Mouse (Mus musculus) MEL (cell line): Measurements from ENCODE around the gene Spout1. TPM values are rescaled to one million over a fixed set of nuclear protein-coding genes. Genes with fewer than 3 reads are reported as not detected.

Experiments used
- DNase-seq: peaks from one replicate; pipeline ENCODE4 v3.0.0; 2011; ENCODE audit warnings: low read depth, low spot score
- H3K27ac ChIP-seq: 2 replicates; pipeline ENCODE4 v1.5.1; 2012; ENCODE audit warnings: low read depth, mild to moderate bottlenecking, control low read depth, low read length, moderate library complexity; ENCODE audit not compliant: control insufficient read depth
- H3K27me3 ChIP-seq, 2 experiments: fragments of 150-350 bp in 1 of 2; sonication (generic) in 1 of 2; 2 replicates each; pipeline ENCODE4 v1.6.1; 2012; ENCODE audit warnings: low read length in 2 of 2, mild to moderate bottlenecking in 2 of 2, improper control_type of control experiment in 1 of 2, moderate library complexity in 1 of 2; ENCODE audit not compliant: insufficient read depth in 2 of 2, control insufficient read depth in 1 of 2
- H3K36me3 ChIP-seq, 2 experiments: 2 replicates each; pipeline ENCODE4 v1.6.1; 2012 to 2014; ENCODE audit warnings: low read length in 2 of 2, improper control_type of control experiment in 1 of 2, inconsistent platforms in 1 of 2, mild to moderate bottlenecking in 1 of 2; ENCODE audit not compliant: insufficient read depth in 2 of 2, control insufficient read depth in 1 of 2
- H3K4me1 ChIP-seq, 2 experiments: fragments of 150-350 bp in 1 of 2; sonication (generic) in 1 of 2; 2 replicates each; pipeline ENCODE4 v1.6.1; 2012; ENCODE audit warnings: low read length in 2 of 2, improper control_type of control experiment in 1 of 2, mild to moderate bottlenecking in 1 of 2; ENCODE audit not compliant: insufficient read depth in 2 of 2, control insufficient read depth in 1 of 2
- H3K4me3 ChIP-seq, 2 experiments: fragments of 150-350 bp in 1 of 2; sonication (generic) in 1 of 2; 2 replicates each; pipeline ENCODE4 v1.5.1; 2012; ENCODE audit warnings: low read depth in 2 of 2, low read length in 2 of 2, mild to moderate bottlenecking in 2 of 2, moderate library complexity in 2 of 2, control low read depth in 1 of 2, improper control_type of control experiment in 1 of 2; ENCODE audit not compliant: control insufficient read depth in 1 of 2, insufficient read depth in 1 of 2
- H3K79me2 ChIP-seq: 2 replicates; pipeline ENCODE4 v1.6.1; 2012; ENCODE audit warnings: mild to moderate bottlenecking, low read length, moderate library complexity; ENCODE audit not compliant: control insufficient read depth, poor library complexity, insufficient read depth
- H3K9ac ChIP-seq: 2 replicates; pipeline ENCODE4 v1.6.1; 2012; ENCODE audit warnings: low read depth, mild to moderate bottlenecking, control low read depth, low read length, moderate library complexity; ENCODE audit not compliant: control insufficient read depth, poor library complexity, severe bottlenecking
- H3K9me3 ChIP-seq: fragments of 150-350 bp; sonication (generic); replicated peaks from 2 replicates; pipeline ENCODE4 v1.6.1; 2012; ENCODE audit warnings: mild to moderate bottlenecking, low read length, improper control_type of control experiment, moderate library complexity; ENCODE audit not compliant: insufficient read depth
- CTCF ChIP-seq, 3 experiments: IDR thresholded peaks in 2 of 3; conservative IDR thresholded peaks in 1 of 3; 2 replicates each; pipeline ENCODE4 v1.5.1; 2011 to 2012; ENCODE audit warnings: low read length in 3 of 3, low read depth in 2 of 3, mild to moderate bottlenecking in 2 of 3, improper control_type of control experiment in 1 of 3, inconsistent platforms in 1 of 3, mixed read lengths in 1 of 3, moderate library complexity in 1 of 3; ENCODE audit not compliant: control insufficient read depth in 1 of 3, insufficient read depth in 1 of 3, poor library complexity in 1 of 3, severe bottlenecking in 1 of 3
- EP300 ChIP-seq, 2 experiments: IDR thresholded peaks; 2 replicates each; pipeline ENCODE4 v1.6.1; 2011; ENCODE audit warnings: improper control_type of control experiment in 2 of 2, low read length in 2 of 2, low read depth in 1 of 2, mild to moderate bottlenecking in 1 of 2
- ETS1 ChIP-seq: IDR thresholded peaks from 2 replicates; pipeline ENCODE4 v1.6.1; 2012; ENCODE audit warnings: low read depth, mild to moderate bottlenecking, inconsistent platforms, low read length, improper control_type of control experiment, moderate library complexity
- GATA1 ChIP-seq: IDR thresholded peaks from 2 replicates; pipeline ENCODE4 v1.6.1; 2011; ENCODE audit warnings: low read depth, low read length, improper control_type of control experiment
- JUND ChIP-seq: IDR thresholded peaks from 2 replicates; pipeline ENCODE4 v1.6.1; 2011; ENCODE audit warnings: low read depth, mild to moderate bottlenecking, improper control_type of control experiment, low read length
- MXI1 ChIP-seq: IDR thresholded peaks from 2 replicates; pipeline ENCODE4 v1.6.1; 2011; ENCODE audit warnings: mild to moderate bottlenecking, low read depth, low read length, improper control_type of control experiment
- NELFE ChIP-seq: IDR thresholded peaks from 2 replicates; pipeline ENCODE4 v1.6.1; 2011; ENCODE audit warnings: low read depth, low read length, improper control_type of control experiment
- NRF1 ChIP-seq: IDR thresholded peaks from 2 replicates; pipeline ENCODE4 v1.6.1; 2014; ENCODE audit warnings: low read depth, mild to moderate bottlenecking, inconsistent platforms, low read length, improper control_type of control experiment, moderate library complexity; ENCODE audit not compliant: poor library complexity, insufficient read depth, severe bottlenecking
- RAD21 ChIP-seq: IDR thresholded peaks from 2 replicates; pipeline ENCODE4 v1.6.1; 2011; ENCODE audit warnings: mild to moderate bottlenecking, low read depth, low read length, improper control_type of control experiment
- SIN3A ChIP-seq: IDR thresholded peaks from 2 replicates; pipeline ENCODE4 v1.6.1; 2012; ENCODE audit warnings: low read length, improper control_type of control experiment, inconsistent platforms
- TAL1 ChIP-seq: IDR thresholded peaks from 2 replicates; pipeline ENCODE4 v1.6.1; 2012; ENCODE audit warnings: mild to moderate bottlenecking, inconsistent platforms, low read length, moderate library complexity, mixed read lengths
- TCF12 ChIP-seq: IDR thresholded peaks from 2 replicates; pipeline ENCODE4 v1.6.1; 2014; ENCODE audit warnings: low read depth, mild to moderate bottlenecking, inconsistent platforms, low read length, improper control_type of control experiment, moderate library complexity
- USF1 ChIP-seq: IDR thresholded peaks from 2 replicates; pipeline ENCODE4 v1.6.1; 2014; ENCODE audit warnings: low read depth, mild to moderate bottlenecking, inconsistent platforms, low read length, improper control_type of control experiment, moderate library complexity
- USF2 ChIP-seq, 2 experiments: IDR thresholded peaks; 2 replicates each; pipeline ENCODE4 v1.6.1; 2011 to 2012; ENCODE audit warnings: improper control_type of control experiment in 2 of 2, low read length in 2 of 2, borderline replicate concordance in 1 of 2, inconsistent platforms in 1 of 2, low read depth in 1 of 2, mild to moderate bottlenecking in 1 of 2; ENCODE audit not compliant: insufficient read depth in 1 of 2
- ZC3H11A ChIP-seq: IDR thresholded peaks from 2 replicates; pipeline ENCODE4 v1.6.1; 2012; ENCODE audit warnings: low read depth, mild to moderate bottlenecking, inconsistent platforms, low read length, improper control_type of control experiment
- polyA plus RNA-seq, 2 experiments: library from polyadenylated mRNA; stranded (reverse) in 1 of 2; unstranded in 1 of 2; fragments of >175 nt in 1 of 2; fragments of >200 nt in 1 of 2; gene quantifications; 2 replicates each; pipeline versions ENCODE4 v1.2.1 to v1.2.4; 2012; ENCODE audit warnings: low replicate concordance in 2 of 2, low read depth in 1 of 2; ENCODE audit not compliant: insufficient read length in 2 of 2, insufficient read depth in 1 of 2, missing spikeins in 1 of 2
- total RNA-seq: library from RNA; depleted of rRNA; stranded (reverse); fragments of 300-350 nt; gene quantifications from 2 replicates; pipeline ENCODE4 v1.2.3, GENCODE M21; 2012

The Spout1 gene
- total and polyA plus RNA-seq, 3 experiments: 83.6 to 220 (median 103) TPM

DNA sequence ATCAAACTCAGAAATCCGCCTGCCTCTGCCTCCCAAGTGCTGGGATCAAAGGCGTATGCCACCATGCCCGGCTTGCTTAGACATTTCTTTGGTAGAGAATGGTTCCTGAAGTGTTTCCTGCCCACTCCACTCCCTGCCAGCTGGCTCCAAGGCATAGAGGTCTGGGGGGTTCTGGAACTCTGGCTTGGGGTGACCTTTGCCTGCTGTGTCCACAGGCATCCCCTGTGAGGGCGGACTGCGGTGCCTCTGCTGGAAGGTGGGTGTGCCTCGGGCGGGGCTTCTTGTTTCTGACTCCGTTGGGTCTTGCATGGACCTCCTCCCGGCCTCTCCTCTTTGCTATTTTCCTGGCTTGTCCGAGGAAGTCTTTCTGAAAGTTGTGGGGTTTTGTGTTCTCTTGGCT, 41.8 kb downstream of the Spout1 start:
- no peak for DNase-seq
- Histone ChIP-seq H3K79me2 (peaks cover 9% of the 10 kb centered on the region), H3K9ac (no peak overlapping the region), H3K4me3 (no peak overlapping the region), H3K4me1 (peaks cover 2 to 11% of the 10 kb centered on the region in 2 experiments; a peak in 2 of 4 replicates), H3K27ac (no peak overlapping the region), H3K36me3 (peaks cover under 1 to 8% of the 10 kb centered on the region in 2 experiments), H3K27me3 (no peaks in the 10 kb centered on the region), H3K9me3 (no peaks in the 10 kb centered on the region)
- TF ChIP-seq GATA1: no peak
- TF ChIP-seq CTCF (IDR thresholded peaks at IDR 0.05 in 2 of 3, conservative IDR thresholded peaks at IDR 0.05 in 1 of 3; ENCODE audit: control insufficient read depth in 1 of 3, insufficient read depth in 1 of 3, low read depth in 2 of 3, low read length in 3 of 3, poor library complexity in 1 of 3, severe bottlenecking in 1 of 3): no peak
- TF ChIP-seq NRF1: no peak
- no peak for TF ChIP-seq ZC3H11A
- TF ChIP-seq NELFE: no peak
- TF ChIP-seq USF1: no peak
- TF ChIP-seq, all 39 proteins: peak for 0

DNA sequence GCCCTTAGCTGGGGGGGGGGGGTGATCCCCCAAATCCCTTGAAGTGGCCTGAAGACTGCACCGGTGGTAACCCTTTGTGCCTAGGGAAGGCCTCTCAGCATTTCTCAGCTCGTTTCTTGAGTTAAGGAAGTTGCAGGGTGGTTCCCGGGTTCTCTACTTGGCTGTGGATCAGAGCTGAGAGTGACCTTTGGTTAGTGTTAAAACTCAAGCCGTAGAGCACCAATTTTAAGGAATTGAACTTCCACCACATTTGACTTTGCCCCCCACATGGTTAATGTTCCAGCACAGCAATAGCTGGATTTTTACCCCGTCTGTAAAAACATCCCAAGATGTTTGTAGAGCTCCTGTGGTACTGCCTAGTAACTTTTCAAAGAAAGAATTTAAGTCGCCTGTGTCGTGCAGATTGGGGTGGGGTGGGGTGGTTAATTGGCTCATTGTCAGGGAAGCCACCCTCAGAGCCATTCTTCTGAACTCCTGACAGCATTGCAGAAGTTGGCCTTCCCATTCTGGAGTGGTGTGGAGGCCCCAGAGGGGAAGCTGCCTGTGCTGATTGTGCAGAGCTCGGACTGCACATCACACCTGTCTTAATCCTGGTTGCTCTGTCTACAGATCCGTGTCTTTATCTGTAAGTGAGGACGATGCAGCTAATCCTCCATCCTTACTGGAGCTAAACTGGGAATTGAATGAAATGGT, 43.2 kb downstream of the Spout1 start:
- H3K9ac ChIP-seq: peak overlapping the region; percentile 76
- H3K36me3 ChIP-seq: peaks cover 0 to 8% of the 10 kb centered on the region in 2 experiments; a peak in 2 of 4 replicates
- H3K79me2 ChIP-seq: peaks cover 9% of the 10 kb centered on the region
- H3K4me1 ChIP-seq: peaks cover 2 to 11% of the 10 kb centered on the region in 2 experiments; a peak in 2 of 4 replicates
- peak overlapping the region; percentile 36 for H3K27ac ChIP-seq
- DNase-seq: peak; percentile 74
- peak; percentile 41 for TF ChIP-seq MXI1
- TF ChIP-seq TCF12: 0 out of 2 replicates have a peak, but pooled peaks have one; percentile 21
- peak in 1 of 2 experiments; percentile 33; a peak in 2 of 4 replicates for TF ChIP-seq EP300 (IDR thresholded peaks at IDR 0.05; ENCODE audit: low read depth in 1 of 2, low read length in 2 of 2)
- no peak for TF ChIP-seq RAD21
- no peak for TF ChIP-seq JUND
- 0 out of 2 replicates have a peak, but pooled peaks have one; percentile 8 for TF ChIP-seq ETS1
- no peak for TF ChIP-seq USF2 (IDR thresholded peaks at IDR 0.05; ENCODE audit: borderline replicate concordance in 1 of 2, insufficient read depth in 1 of 2, low read depth in 1 of 2, low read length in 2 of 2)
- TF ChIP-seq TAL1: peak; percentile 41; the same call in 1 of the 2 replicates
- peak; percentile 60 for TF ChIP-seq SIN3A
- H3K4me3 ChIP-seq: peak overlapping the region; percentile 66 to 74
- no peaks in the 10 kb centered on the region for H3K9me3 ChIP-seq
- H3K27me3 ChIP-seq: no peaks in the 10 kb centered on the region
